Mouse (Mus musculus) thymus, postnatal 36 days (tissue): ENCODE data around the gene Pear1.
A peak's percentile ranks its signal among the peaks of the same experiment; 100 is the strongest.

Source experiments
- DNase-seq, 2 experiments: peaks; one replicate each; pipeline ENCODE4 v3.0.0; 2022; ENCODE audit warnings: mixed read lengths in 2 of 2

The Pear1 gene

DNA sequence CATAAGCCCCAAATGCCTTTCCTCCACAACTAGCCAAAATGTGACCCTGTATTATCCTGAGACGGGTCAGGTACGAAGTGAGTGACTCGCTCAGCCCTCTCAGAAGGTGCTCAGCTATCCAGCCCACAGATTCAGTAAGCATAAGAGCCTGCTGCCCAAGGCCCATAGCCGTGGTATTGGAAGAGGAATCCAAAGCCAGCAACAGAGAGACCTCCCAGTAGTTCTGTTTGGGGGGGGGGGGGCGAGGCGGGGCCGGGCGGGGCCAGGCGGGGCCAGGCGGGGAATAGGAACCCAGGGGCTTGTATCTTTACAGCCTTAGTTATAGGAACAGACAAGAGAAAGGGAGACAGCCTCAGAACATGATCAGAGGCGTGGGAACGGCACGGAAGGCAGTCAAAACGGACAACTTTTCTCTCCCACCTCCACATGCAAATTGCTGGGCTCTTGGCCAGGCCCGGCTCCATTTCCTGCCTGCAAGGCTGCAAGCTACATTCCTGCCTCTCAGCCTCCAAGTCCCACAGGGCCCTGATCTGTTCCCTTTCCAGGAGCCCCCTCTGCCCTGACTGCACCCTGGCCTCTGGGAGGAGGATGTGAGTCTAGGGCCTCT, 60.3 kb downstream of the Pear1 start:
- peak in 1 of 2 experiments; percentile 25 for DNase-seq

DNA sequence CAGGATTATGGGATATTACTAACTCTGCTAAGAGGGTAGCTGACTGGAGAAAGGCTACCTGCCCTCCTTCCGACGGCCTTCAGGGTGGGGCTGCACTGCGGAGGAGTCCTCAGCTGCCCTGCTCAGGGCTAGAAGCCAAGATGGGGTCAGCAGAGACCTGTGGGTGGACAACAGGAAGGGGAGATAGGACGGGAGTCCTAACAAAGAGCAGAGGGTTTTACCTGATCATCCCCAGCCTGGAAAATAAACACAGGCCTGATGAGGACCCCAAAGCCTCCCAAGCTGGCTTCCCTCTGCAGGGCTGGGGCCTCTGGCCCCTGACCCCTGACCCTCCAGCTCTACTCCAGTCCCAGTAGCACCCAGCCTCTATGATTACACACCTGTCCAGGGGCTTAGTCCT, 60.9 kb downstream of the Pear1 start:
- DNase-seq, result no peak

- DNase-seq, result no peak
These were observed 62.4 kb downstream of the Pear1 start for GRCm38 (mm10) chr3:87761408-87762375.

DNA sequence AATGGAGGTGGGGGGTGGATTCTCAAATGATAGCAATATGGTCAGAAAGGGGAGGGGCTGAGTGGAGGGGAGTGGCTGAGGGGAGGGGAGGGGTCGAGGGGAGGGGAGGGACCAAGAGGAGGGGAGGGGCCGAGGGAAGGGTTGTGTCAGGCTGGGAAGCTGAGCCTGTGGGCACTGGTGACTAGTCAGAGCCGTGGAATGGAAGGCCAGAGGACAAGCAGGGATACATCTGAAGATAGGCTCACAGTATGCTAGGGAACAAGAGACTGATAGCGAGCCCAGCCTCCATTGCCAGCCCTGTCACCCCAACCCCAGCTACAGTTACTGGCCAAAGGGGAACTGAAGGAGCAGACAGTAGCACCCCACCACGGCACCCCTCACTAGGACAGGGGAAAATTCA, 65.5 kb downstream of the Pear1 start:
- DNase-seq, result no peak

- DNase-seq, result no peak
These were observed 67.6 kb downstream of the Pear1 start for GRCm38 (mm10) chr3:87756488-87756887.

- peak; percentile 82 to 87 for DNase-seq
These were observed 68.1 kb downstream of the Pear1 start for GRCm38 (mm10) chr3:87755964-87756363.

DNA sequence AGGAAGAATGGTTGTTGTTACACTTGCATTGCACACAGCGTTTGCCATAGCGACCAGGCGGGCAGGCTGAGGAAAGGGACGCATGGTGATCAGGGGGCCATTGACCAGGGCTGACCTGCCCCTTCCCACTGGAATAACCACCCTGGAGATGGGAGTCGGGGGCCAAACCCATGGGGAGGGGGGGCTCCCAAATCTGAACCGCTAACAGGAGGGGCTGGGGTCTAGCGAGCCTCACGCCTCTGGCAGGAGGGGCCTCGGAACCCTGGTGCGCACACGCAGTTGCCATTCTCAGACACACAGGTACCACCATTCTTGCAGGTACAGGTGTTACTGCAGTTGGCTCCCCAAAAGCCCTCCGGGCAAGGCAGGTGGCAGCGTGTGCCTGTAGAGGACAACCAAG, 70.3 kb downstream of the Pear1 start:
- DNase-seq, result no peak

DNA sequence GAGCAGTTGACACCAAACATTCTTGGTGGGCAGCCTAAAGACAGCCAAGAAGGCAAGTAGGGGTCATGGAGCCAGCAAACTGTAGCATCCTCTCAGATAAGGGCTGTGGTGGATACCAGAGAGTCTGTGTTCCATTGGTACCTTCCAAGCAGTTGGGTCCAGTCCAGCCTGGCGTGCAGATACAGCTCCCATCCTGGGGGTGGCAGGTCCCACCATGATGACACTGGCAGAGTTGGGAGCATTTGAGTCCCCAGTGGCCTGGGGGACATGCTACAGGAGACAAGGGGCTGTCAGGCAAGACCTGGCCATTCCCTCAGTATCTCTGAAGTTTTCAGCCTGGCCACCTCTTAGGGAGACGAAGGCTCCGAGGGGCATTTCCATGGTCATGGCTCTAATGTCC, 71.5 kb downstream of the Pear1 start:
- DNase-seq, result no peak

- DNase-seq, result no peak
These were observed 74.1 kb downstream of the Pear1 start for GRCm38 (mm10) chr3:87749977-87750376.

DNA sequence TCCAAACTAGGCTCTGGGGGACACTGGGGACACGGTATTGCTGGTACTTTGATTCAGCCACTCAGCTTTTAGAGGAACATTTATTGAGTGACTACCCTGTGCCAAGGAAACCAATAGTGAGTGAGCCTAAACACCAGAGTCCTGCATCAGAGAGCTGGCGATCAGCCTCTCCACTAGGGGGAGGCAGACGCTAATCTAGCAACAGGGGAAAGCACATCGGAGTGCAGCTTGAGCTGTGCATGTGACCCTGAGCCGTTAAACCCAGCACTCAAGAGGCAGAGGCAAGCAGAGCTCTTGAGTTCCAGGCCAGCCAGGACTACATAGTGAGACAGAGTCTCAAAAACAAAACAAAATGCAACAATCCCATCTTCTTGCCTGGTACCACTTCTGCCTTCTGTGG, 75.1 kb downstream of the Pear1 start:
- peak; percentile 54 to 55 for DNase-seq

- no peak for DNase-seq
These were observed 75.7 kb downstream of the Pear1 start, which contains the start of gene Lrrc71 for GRCm38 (mm10) chr3:87748431-87748830. Lrrc71 (minus strand) TSS chr3:87748625.

GRCm38 (mm10) chr3:87745036-87745659, 79.0 kb downstream of the Pear1 start:
- no peak for DNase-seq

- DNase-seq, result no peak
These were observed 80.2 kb downstream of the Pear1 start for GRCm38 (mm10) chr3:87743927-87744326.

GRCm38 (mm10) chr3:87742735-87743134, 81.4 kb downstream of the Pear1 start:
- DNase-seq, result peak; percentile 65 to 71

DNA sequence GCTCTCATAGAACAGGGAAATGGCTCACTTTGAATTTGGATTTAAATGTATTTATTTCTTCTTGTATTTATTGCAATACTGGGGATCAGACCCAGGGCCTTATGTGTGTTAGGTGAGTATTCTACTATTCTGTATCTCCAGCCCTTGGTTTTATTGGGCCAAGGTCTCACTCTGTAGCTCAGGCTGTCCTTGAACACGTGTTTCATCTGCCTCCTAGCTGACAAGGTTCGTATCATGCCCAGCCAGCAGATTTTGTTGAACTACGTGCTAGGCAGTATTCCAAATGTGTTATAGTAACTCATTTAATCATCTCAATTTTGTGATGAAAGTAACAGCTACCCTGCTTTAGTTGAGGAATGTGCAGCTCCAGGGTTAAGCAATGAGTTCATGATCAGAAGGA, 82.1 kb downstream of the Pear1 start:
- no peak for DNase-seq

- no peak for DNase-seq
These were observed 85.2 kb downstream of the Pear1 start for GRCm38 (mm10) chr3:87738906-87739305.

DNA sequence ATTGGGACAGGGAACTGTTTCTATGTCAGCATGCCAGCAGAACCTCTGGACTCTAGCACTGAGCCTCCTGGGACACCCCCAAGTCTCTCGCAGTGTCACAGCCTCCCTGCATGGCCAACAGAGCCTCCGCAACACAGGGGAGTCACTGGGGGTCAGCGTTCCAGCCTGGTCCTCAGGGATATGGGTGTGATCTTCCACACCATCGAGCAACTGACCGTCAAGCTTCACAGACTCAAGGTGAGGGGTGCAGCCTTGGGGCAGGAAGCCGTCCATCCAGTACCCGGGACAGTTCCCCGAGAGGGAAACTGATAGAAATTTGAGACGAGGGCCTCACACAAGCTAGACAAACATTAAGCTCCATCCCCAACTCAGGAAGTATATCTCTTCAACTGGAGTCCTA, 88.8 kb downstream of the Pear1 start:
- DNase-seq, result no peak

DNA sequence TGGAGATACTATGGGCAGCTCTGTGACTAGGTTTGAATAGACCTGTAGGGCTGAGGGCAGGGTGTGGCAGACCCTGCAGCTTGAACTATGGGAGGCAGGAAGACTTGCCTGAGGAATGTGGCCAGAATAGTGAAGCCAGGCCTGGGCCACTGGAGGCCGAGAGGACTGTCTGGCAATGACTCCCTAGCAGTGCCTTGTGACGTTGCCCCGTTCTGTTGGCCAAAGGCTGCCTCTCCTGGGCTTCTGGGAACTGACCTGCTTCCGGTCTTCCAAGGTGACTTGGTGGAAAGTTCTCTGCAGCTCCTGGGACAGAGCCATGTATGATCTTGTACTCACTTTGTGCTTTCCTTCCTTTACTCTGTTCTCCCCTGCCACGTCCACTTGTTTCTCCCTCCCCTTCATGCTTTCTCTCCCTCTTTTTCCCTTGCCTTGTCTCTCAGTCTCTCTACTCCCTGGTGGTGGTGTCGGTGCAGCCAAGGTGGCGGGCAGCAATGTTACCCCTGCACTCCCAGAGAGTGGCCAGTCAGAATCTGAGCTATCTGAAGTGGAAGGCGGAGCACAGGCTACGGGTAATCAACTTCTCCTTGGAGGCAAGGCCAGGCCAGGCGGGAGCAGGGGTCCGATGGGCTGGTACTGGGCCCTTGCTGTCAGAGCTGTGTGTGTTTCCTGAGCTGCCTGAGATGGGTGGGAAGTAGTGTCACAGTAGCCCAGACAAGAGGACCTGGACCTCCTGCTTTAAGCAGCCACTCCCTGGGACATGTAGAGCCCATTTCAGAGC, 89.9 kb downstream of the Pear1 start:
- DNase-seq, result no peak

- no peak for DNase-seq
These were observed 91.0 kb downstream of the Pear1 start for GRCm38 (mm10) chr3:87733098-87733497.

GRCm38 (mm10) chr3:87728696-87729095, 95.4 kb downstream of the Pear1 start:
- DNase-seq, result no peak

GRCm38 (mm10) chr3:87726191-87726590, 97.9 kb downstream of the Pear1 start:
- no peak for DNase-seq

- DNase-seq, result no peak
These were observed 98.5 kb downstream of the Pear1 start for GRCm38 (mm10) chr3:87725396-87726160.
